Mouse (Mus musculus): ENCODE data around the gene Pbx2.

Pbx2 gene

DNA sequence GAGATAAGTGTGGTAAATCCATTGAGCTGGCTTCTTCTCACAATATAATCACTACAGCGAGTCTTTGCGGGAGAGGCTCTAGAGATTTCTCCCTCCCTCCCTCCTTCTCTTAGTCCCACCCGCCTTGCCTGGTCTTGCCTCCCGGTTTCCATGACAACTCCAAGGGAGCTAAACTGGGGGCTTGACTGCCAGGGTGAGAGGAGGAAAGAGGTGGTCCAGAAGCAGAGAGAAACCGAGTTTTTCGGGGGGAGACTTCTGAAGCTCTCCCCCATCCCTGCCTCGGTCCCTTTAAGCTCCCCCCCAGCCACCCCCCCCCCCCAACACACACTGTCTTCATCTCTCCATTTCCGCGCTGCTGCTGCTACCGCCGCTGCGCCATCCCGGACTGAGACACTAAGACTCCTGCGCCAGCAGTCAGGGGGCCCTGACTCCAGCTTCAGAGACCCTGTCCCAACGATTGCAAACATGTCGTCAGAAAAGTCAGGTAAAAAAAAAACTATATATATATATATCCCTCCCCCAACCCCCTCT, 38.2 kb downstream of the Pbx2 start, which contains the start of gene Prrt1:
Gene Prrt1 (plus strand): TSS at position 313 of the 531 bp plus-strand sequence.
- no peak for TF ChIP-seq GATA4 (IDR thresholded peaks at IDR 0.05; ENCODE audit: insufficient replicate concordance, low read length)

DNA sequence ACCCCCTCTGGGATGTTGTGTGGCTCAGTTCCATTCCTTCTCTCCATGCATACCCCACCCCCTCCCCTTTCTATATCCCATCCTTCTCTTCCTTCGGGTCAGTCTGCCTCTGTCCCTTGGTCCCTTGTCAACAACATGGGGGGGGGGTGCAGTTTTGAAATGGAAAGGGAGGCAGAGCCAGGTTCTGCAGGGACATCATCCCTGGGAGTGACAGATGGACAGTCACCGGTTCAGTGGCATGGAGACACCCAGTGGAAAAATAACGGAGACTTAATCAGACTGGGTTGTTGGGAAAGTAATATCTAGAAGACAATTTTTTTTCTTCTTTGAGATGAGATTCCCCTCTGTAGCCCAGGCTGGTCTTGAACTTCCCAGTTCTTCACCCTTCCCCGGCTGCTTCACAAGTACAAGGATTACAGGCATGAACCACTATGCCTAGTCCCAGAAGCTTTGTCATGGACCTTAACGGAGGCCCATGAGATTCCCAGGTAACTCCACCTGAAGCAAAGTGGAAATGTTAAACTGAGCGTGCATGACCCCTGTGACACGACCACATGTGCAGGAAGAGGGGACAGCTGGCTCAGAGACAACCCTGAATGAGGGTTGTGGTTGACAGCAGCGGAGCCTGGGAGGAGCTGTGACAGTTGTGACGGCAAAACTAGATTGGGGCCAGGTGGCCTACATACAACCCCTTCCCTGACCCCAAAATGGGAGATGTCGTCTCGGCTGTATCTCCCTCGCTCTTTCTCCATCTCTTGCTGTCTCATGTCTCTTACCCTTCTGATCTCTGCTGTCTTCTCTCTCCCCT, 38.9 kb downstream of the Pbx2 start:
- TF ChIP-seq GATA4 (IDR thresholded peaks at IDR 0.05; ENCODE audit: insufficient replicate concordance, low read length): no peak

DNA sequence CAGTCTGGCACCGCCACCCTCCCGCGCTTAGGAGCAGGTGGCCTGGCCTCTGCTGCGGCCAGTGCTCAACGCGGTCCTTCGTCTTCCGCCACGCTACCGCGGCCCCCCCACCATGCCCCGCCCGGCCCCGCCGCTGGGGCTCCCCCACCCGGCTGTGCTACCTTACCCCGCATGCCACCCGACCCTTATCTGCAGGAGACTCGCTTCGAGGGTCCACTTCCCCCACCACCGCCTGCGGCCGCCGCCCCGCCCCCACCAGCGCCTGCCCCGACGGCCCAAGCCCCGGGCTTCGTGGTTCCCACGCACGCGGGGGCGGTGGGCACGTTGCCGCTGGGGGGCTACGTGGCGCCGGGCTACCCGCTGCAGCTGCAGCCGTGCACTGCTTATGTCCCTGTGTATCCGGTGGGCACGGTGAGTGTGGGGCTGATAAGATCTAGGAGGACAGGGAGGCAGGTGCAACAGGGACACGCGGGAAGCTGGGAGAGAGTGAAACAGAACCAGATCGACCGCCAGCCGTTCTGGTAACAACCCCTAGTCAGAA, 39.8 kb downstream of the Pbx2 start:
- TF ChIP-seq GATA4 (IDR thresholded peaks at IDR 0.05; ENCODE audit: insufficient replicate concordance, low read length): no peak

DNA sequence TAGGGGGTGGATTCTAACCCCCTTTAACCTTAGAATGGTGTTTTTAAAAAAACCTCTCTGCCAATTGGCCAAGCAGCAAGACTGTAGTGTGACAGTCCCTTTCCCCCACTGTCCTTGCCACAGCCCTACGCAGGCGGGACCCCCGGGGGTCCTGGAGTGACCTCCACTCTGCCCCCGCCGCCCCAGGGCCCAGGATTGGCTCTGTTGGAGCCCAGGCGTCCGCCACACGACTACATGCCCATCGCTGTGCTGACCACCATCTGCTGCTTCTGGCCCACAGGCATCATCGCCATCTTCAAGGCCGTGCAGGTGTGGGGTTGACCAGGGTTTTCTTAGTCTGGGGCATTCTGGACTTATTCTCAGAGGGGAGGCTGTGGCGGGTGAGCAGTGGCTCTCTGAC, 40.6 kb downstream of the Pbx2 start:
- no peak for TF ChIP-seq GATA4 (IDR thresholded peaks at IDR 0.05; ENCODE audit: insufficient replicate concordance, low read length)

DNA sequence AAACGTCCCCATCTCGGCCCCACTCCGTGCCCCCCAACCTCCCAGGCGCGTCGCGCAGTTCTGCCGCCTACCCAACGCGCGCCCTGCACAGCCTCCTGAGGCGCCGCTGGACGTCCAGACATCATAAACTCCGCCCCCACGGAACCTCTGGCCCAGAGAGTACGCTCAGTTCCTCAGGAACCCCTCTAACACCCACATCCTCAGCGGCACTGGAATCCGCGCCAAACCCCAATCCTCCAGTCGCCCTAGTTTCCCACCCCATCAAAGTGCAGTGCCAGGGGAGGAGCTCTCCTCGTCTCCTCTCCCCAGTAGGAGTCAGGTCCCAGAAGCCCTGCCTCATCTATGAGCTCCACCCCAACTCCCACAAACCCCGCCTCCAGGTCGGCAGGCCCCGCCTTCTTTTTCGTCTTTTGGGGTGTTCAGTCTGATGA, 41.2 kb downstream of the Pbx2 start:
- TF ChIP-seq GATA4 (IDR thresholded peaks at IDR 0.05; ENCODE audit: insufficient replicate concordance, low read length): no peak; the same call in 1 of the 2 replicates

DNA sequence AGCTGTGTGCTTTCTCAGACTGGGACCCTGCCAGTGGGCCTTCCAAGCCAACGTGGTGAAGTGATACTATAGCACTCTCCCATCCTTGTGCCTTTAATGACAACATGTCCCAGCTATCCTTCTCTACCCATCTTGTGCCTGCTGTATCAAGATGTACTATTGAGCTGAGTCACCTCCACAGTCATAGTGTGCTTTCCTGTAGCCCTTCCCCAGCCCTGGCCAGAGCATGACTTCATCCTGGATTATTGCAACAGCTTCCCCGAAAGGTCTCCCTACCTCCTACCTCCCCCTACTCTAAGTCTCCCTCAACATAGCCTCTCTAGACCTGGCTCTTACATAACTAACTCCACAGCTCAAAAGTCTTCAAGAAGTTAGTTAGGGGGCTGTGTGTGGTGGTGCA, 44.6 kb downstream of the Pbx2 start:
- no peak for TF ChIP-seq GATA4 (IDR thresholded peaks at IDR 0.05; ENCODE audit: insufficient replicate concordance, low read length)

DNA sequence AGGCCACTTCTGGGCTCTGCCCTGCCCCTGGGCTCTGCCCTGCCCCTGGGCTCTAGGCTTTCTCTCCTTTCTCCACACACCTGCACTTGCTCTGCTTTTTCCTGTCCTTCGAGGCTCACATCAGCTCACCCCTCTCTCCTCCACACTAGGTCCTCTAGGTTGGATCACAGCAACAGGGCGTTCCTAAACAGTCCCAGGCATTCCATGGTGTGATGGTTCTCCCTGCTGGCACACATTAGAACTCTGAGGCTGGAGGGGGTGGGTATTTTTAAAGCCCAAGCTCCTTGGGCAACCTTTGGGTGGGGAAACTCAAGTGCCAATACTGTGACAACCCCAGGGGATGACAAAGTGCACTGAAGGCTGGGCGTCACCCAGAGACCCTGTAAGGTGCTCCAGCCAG, 46.4 kb downstream of the Pbx2 start:
- TF ChIP-seq GATA4 (IDR thresholded peaks at IDR 0.05; ENCODE audit: insufficient replicate concordance, low read length): no peak

DNA sequence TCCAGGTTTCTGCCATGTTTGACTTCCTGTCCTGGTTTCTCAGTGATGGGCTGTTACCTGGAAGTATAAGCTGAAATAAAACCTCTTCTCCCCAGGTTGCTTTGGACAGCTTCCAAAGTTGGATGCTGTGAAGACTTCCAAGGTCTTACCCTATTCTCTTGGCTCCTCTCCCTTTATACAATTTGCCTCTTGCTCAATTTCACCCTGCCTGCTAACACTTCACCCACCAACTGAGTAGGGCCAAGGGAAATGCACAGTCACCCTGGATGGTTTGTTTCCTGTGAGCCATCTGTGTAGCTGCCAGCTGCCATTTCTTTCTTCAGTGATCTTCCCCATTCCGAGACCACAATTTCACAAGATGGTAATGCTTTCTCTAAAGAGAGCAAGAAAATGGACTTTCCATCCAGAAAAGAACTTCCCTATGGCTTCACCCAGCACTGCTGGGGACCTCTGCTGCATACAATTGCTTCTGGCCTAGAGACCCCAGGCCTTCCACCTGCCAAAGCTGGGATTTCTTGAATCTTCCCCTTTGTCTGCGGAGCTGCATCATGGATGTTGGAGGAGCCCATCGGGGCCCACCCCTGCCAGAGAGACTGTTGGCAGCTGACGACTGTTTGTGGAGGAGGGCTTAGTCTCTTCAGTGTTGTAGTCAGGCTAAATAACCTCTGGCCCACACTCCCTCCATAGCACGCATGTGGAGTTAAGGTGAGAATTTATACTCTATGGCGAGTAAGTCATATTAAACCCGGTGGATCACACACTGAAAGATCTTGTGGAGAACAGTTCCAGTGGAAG, 48.6 kb downstream of the Pbx2 start:
- no peak for TF ChIP-seq GATA4 (IDR thresholded peaks at IDR 0.05; ENCODE audit: insufficient replicate concordance, low read length)

DNA sequence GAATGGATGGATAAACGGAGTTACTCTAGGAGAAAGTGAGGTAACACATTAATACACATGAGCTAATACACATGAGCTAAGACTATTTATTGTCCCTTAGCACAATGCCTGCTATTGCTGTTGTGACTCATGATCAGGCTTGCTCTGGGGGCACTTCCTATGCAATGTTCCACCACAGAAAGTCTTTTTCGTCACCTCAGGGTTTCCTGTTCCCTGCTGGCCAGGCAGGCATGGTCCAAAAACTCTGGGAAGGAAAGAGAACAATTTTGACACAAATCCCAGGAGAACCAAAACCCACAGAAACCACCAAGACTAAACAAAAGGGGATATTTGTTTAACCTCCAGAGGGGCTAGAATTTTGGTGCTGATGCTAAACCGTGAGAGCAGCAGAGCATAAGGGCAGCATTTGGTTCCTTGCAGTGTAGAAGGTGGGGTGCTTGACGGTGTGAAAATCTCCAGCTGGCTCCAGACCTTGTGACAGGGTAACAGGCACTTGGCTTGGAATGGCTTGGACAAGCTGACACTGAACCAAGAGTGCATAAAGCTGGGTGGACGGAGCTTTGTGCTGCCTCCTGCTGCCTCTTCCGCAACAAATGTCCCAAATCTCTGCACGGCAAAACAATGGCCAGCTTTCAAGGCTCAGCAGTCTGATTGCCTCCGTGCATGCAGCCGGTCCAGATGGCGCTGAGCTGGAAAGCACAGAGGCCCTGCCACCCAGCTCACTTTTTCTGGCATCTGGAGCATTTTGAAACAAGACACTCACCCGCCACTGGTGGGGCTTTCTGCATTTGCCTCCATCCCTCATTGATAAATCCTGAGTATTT, 49.9 kb downstream of the Pbx2 start:
- no peak for TF ChIP-seq GATA4 (IDR thresholded peaks at IDR 0.05; ENCODE audit: insufficient replicate concordance, low read length)

DNA sequence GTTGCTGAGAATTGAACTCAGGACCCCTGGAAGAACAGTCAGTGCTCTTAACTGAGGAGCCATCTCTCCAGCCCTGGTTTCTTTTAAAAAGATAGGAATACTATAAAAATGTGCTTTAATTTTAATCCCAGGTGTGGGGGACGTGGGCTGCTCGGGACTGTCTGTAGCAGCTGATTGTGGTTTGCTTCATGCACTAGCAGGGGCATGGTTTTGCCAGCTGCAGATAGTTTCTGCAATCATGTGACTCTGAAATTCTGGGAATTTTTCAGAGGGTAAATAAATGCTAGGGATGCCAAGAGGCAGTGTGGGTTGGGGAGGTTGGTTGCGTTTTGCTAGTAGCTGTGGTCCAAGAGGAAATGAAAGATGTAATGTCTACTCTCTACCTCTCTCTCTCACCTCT, 50.9 kb downstream of the Pbx2 start:
- no peak for TF ChIP-seq GATA4 (IDR thresholded peaks at IDR 0.05; ENCODE audit: insufficient replicate concordance, low read length)

DNA sequence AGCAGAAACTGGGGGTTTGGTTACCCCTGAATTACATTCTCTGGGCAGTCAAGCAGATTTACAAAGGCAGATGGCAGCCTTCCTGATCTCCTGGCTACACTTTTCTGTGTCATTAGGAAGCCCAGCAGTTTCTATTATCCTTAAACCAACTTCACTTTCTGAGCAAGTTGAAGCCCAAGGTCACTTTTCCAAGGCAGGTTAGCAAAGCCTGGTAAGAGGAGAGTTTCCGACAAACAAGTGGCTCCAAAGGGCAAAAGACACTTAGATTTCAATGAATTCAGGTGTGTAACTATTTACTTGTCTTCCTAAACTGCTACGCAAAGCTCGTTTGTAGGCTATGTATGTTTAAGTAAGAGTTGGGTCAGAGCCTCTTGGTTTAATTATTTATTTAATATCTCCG, 52.3 kb downstream of the Pbx2 start:
- TF ChIP-seq GATA4 (IDR thresholded peaks at IDR 0.05; ENCODE audit: insufficient replicate concordance, low read length): no peak

DNA sequence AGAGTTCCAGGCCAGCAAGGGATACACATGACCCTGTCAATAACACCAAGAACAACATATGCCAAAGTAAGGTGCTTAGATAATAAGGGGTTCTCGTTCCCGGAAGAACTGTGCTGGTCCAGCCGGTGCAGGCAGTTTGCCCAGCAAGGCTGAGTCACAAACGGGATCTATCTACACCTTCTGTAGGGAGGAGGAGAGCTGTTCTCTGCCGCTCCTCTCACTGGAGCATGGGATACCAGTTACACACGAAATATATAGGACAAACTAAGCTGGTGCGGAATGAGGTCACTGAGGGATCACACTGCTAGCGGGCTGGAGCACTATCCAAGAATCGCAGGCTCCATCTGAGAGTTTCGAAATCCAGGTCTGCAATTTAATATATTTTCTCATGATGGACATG, 52.9 kb downstream of the Pbx2 start:
- no peak for TF ChIP-seq GATA4 (IDR thresholded peaks at IDR 0.05; ENCODE audit: insufficient replicate concordance, low read length)

DNA sequence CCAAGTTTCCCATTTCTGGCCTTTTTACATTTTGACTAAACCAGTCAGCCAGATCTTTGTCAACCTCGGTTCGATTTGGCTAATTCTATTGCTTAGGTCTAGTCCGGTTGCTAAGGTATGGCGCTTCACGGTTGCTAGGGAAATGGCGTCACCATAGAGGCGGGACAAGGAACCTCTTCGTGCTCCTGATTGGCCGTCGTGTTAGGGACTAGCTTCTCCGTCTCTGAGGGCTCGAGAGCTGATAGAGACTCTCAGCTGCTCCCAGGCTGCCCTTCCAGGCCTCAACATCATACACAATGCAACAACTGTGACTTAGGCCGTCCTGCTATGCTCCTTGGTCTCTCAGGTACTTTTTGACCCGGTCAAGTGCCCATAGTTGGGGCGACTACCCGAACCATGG, 53.5 kb downstream of the Pbx2 start, which contains the start of gene Fkbpl:
Gene Fkbpl (plus strand): TSS at position 157 of the 400 bp plus-strand sequence.
- no peak for TF ChIP-seq GATA4 (IDR thresholded peaks at IDR 0.05; ENCODE audit: insufficient replicate concordance, low read length)

DNA sequence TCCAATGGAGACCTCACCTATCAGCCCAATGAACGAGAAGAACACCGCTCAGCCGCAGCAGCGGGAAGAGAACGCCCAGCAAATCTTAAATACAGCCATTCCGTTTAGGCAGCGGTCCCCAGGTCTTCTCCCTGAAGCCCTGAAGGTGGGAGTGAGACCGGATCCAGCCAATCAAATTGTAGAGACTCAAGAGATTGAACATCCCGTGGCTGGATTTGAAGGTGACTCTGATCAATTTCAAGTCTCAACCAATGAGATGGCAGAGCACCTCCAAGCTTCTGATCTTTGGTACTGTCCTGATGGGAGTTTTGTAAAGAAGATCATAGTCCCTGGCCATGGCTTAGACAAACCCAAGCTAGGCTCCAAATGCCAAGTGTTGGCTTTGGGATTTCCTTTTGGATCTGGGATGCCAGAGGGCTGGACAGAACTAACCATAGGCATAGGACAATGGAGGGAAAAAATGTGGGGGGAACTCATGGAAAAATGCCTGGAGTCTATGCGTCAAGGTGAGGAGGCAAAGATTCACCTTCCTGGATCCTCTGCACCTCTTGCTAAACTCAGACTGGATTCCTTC, 54.3 kb downstream of the Pbx2 start:
- TF ChIP-seq GATA4 (IDR thresholded peaks at IDR 0.05; ENCODE audit: insufficient replicate concordance, low read length): no peak
